Mouse (Mus musculus) heart, embryonic 10.5 days (tissue): ENCODE measurements around the gene Dyrk1a. TPM values are rescaled to one million over a fixed set of nuclear protein-coding genes. Genes with fewer than 3 reads are reported as not detected.

ENCODE experiments used
- polyA plus RNA-seq: library from polyadenylated mRNA; unstranded; fragments of >200 nt; fragmentation: Nextera tagmentation; extraction: Ambion mirVana; gene quantifications from 2 replicates; pipeline ENCODE4 v1.2.1, GENCODE M21; 2016

Gene Dyrk1a
- polyA plus RNA-seq, 1 experiment from 2014 or later, result 8.1 TPM

Other genes starting within 250 kb of the Dyrk1a start
- 4.3 and 8.1 TPM in 2 replicates for gene Ripply3, start 241.6 kb upstream of the Dyrk1a start, polyA plus RNA-seq
- gene Ttc3, start 199.4 kb upstream of the Dyrk1a start, polyA plus RNA-seq, result 173 and 197 TPM in 2 replicates
- 95.2 and 102 TPM in 2 replicates for gene Pigp, start 198.2 kb upstream of the Dyrk1a start, polyA plus RNA-seq
- 60.0 and 61.4 TPM in 2 replicates for gene Vps26c, start 43.2 kb upstream of the Dyrk1a start, polyA plus RNA-seq